Mouse (Mus musculus) heart, embryonic 10.5 days (tissue): ENCODE data around the gene Map2k3. TPM values are rescaled to one million over a fixed set of nuclear protein-coding genes. Genes with fewer than 3 reads are reported as not detected.

Experiments used
- DNase-seq: peaks from one replicate; pipeline ENCODE4 v3.0.0-alpha.2; 2017; ENCODE audit warnings: low spot score
- H3K27ac ChIP-seq: fragments of 300-500 bp; sonication (generic); 2 replicates; pipeline ENCODE4 v1.5.1; 2016; ENCODE audit warnings: mild to moderate bottlenecking
- H3K27me3 ChIP-seq: fragments of 300-500 bp; sonication (generic); 2 replicates; pipeline ENCODE4 v1.6.1; 2016; ENCODE audit warnings: mild to moderate bottlenecking; ENCODE audit not compliant: poor library complexity, insufficient read depth, severe bottlenecking
- H3K36me3 ChIP-seq: fragments of 300-500 bp; sonication (generic); 2 replicates; pipeline ENCODE4 v1.6.1; 2016; ENCODE audit warnings: mild to moderate bottlenecking, moderate library complexity
- H3K4me1 ChIP-seq: fragments of 300-500 bp; sonication (generic); 2 replicates; pipeline ENCODE4 v1.6.1; 2016; ENCODE audit warnings: mild to moderate bottlenecking
- H3K4me3 ChIP-seq: fragments of 300-500 bp; sonication (generic); 2 replicates; pipeline ENCODE4 v1.5.1; 2016; ENCODE audit warnings: mild to moderate bottlenecking, moderate library complexity
- H3K9me3 ChIP-seq: fragments of 300-500 bp; sonication (generic); 2 replicates; pipeline ENCODE4 v1.6.1; 2016; ENCODE audit warnings: mild to moderate bottlenecking, moderate library complexity
- WGBS: fragments of 180-500 bp; shearing (Covaris S2); methylation state at CpG from one replicate; pipeline ENCODE4 v1.1.7; 2016; 5-methylcytosine and 5-hydroxymethylcytosine counted together
- polyA plus RNA-seq: library from polyadenylated mRNA; unstranded; fragments of >200 nt; fragmentation: Nextera tagmentation; extraction: Ambion mirVana; gene quantifications from 2 replicates; pipeline ENCODE4 v1.2.1, GENCODE M21; 2016

Map2k3 gene
- polyA plus RNA-seq, 1 experiment from 2014 or later, result 86.5 TPM

DNA sequence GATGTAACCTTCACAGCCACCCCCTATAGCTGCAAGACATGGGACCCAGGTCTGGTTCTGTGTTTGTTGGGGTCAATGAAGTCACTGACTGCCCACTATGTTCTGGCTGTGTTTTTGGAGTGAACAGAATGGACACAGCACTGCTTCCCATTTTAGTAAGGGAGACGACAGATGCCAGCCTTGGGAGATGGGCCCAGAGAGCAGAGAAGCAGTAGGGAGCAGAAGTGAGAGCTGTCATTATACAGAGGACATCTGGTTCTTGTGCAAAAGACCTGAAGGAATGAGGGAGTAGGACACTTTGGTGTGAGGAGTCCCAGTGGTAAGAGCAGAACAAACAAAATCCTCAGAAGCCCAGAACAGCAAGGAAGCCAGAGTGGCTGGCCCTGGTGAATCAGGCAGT lies 22.2 kb upstream of the Map2k3 start:
- 78% methylated on average over 1 of the region's 1 CpGs for WGBS
- no peak overlapping the region for H3K4me3 ChIP-seq
- H3K27ac ChIP-seq, result no peak overlapping the region
- peaks cover 27% of the 10 kb centered on the region for H3K36me3 ChIP-seq
- peaks cover 37% of the 10 kb centered on the region for H3K4me1 ChIP-seq
- H3K27me3 ChIP-seq, result no peaks in the 10 kb centered on the region
- no peak for DNase-seq
- no peaks in the 10 kb centered on the region for H3K9me3 ChIP-seq

DNA sequence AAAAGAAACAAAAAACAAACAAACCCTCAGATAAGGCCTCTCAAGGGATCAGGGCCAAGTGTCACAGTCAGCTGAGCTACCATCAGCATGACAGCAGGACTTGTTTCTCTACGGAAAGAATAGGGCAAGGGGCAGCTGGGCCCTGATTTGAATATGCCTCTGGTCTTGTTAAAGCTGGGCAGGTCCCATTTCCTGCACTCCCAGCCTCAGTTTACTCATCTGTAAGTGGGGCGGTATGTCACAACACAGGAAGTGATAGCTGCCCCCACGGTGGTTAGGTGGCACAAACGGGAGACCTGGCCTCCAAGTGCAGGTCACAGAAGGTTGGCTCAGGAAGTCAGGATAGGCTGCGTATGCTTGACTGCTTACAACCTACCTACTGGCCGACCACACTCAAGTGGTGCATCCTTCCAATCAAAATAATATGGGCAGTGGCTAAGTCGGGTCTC lies 19.3 kb upstream of the Map2k3 start:
- DNase-seq, result no peak
- peak overlapping the region; percentile 92; the same call in 1 of the 2 replicates for H3K27ac ChIP-seq
- H3K9me3 ChIP-seq, result no peaks in the 10 kb centered on the region
- H3K36me3 ChIP-seq, result 0 out of 2 replicates have a peak, but pooled peaks cover 3% of the 10 kb centered on the region
- H3K4me1 ChIP-seq, result peaks cover 53% of the 10 kb centered on the region
- H3K4me3 ChIP-seq, result peak overlapping the region; percentile 97
- 19% methylated on average over 7 of the region's 7 CpGs for WGBS
- H3K27me3 ChIP-seq, result no peaks in the 10 kb centered on the region

DNA sequence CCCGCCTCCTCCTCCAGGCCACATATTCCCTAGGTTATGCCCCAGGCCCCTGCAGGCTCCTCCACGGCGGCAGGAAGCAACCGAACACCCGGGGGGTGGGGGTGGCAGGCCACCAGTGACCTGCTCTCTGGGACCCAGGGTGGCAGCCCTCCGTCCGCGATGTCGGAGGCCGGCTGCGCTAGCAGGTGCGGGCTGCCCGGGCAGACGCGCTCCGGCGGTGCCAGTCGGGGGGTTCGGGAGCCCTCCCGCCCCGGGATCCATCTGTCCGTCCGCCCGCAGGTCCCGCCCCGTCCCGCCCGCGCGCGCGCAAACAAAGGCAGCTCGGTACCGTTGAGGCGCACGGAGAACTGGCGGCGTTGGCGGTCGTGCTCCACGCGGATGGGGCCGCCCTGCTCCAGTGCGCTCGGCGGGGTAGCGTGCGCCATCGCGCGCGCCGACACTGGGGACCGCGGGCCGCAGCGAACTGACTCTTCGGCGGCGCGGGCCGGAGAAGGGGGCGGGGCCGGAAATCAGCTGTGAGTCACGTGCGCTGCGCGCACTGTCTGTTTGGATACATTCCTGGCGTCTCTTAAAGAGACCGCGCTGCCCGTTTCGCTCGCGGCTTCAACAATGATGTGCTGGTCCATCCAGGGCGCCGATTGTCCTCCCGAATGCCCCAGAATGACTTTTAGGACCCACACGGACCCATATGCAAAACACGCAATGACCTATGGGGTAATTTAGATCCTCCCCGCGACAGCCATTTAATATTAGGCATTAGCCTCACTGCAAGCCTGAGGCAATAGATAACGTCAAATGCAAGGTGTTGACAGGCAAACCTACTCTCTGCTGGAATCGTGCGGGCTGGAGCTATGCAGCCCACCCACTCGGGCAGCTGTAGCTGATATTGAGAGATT lies 18.3 kb upstream of the Map2k3 start:
- under 1% methylated on average over 86 of the region's 86 CpGs for WGBS
- H3K4me3 ChIP-seq, result peak overlapping the region; percentile 97
- no peaks in the 10 kb centered on the region for H3K27me3 ChIP-seq
- DNase-seq, result peak; percentile 95
- H3K4me1 ChIP-seq, result peaks cover 48% of the 10 kb centered on the region
- 0 out of 2 replicates have a peak, but pooled peaks cover 3% of the 10 kb centered on the region for H3K36me3 ChIP-seq
- no peaks in the 10 kb centered on the region for H3K9me3 ChIP-seq
- H3K27ac ChIP-seq, result peak overlapping the region; percentile 92

DNA sequence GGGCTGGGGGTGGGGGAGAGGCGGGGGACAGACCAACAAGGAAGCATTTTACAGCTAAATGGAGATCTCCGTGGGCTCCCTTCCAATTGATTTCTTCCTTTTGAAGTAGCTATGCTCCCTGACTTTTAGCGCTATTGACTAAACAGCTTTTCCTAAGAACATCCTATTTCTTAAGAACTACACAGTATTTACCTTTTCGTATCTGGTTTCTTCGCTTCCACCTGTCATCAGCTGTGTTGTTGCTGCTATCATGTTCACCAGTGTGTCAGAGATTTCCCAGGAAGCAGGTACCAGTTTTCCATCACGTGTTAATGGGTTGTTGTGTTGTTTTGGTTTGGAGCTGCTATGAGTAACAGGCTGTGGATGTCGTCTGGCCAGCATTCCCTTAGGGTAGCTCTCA lies 17.3 kb upstream of the Map2k3 start, which contains the start of gene Natd1:
TSS of gene Natd1 (minus strand) at position 260 of the 400 bp plus-strand sequence.
- no peak for DNase-seq
- 0 out of 2 replicates have a peak, but pooled peaks cover 2% of the 10 kb centered on the region for H3K36me3 ChIP-seq
- H3K4me1 ChIP-seq, result peaks cover 48% of the 10 kb centered on the region
- H3K4me3 ChIP-seq, result peak within 1 kb of the TSS; percentile 97
- peak within 1 kb of the TSS; percentile 92 for H3K27ac ChIP-seq
- 24% methylated on average over 7 of the region's 7 CpGs for WGBS
- H3K9me3 ChIP-seq, result no peaks in the 10 kb centered on the region
- no peaks in the 10 kb centered on the region for H3K27me3 ChIP-seq

DNA sequence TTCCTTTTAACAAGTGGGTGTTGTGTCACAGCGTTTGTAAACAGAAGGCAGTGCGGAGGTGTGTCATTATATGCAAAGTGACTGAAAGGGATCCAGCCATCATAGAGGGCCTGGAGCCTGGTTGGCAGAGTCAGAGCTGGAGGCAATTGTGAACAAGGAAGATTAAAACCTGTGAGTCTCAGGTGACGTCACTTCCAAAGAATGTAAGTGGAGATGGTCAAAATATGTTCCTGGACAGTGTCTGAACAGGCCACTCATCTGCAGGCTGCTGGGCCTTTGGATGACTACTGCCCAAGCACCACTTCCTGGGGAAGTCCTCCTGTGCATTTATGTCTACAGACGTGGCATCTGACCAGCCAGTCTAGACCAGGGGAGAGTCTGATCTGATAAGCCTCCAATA lies 16.6 kb upstream of the Map2k3 start:
- DNase-seq, result no peak
- Histone ChIP-seq H3K27me3 (no peaks in the 10 kb centered on the region), H3K4me1 (peaks cover 48% of the 10 kb centered on the region), H3K4me3 (no peak overlapping the region), H3K36me3 (peaks cover 2% of the 10 kb centered on the region; the same call in 1 of the 2 replicates), H3K9me3 (no peaks in the 10 kb centered on the region), H3K27ac (0 out of 2 replicates have a peak overlapping the region, but pooled peaks have one; percentile 42)
- 55% methylated on average over 4 of the region's 4 CpGs for WGBS

GRCm38 (mm10) chr11:60920021-60920420 lies 11.8 kb upstream of the Map2k3 start:
- no peak for DNase-seq
- Histone ChIP-seq H3K27me3 (no peaks in the 10 kb centered on the region), H3K4me3 (no peak overlapping the region), H3K9me3 (no peaks in the 10 kb centered on the region), H3K27ac (no peak overlapping the region), H3K36me3 (peaks cover 10% of the 10 kb centered on the region; the same call in 1 of the 2 replicates), H3K4me1 (peaks cover 13% of the 10 kb centered on the region)
- 73% methylated on average over 2 of the region's 2 CpGs for WGBS

- no peaks in the 10 kb centered on the region for H3K27me3 ChIP-seq
- WGBS, result 77% methylated on average over 1 of the region's 1 CpGs
- no peak overlapping the region for H3K27ac ChIP-seq
- no peak overlapping the region for H3K4me3 ChIP-seq
- H3K36me3 ChIP-seq, result peaks cover 10% of the 10 kb centered on the region; the same call in 1 of the 2 replicates
- no peak for DNase-seq
- peaks cover 16% of the 10 kb centered on the region for H3K4me1 ChIP-seq
- no peaks in the 10 kb centered on the region for H3K9me3 ChIP-seq
Observed at GRCm38 (mm10) chr11:60922195-60922594, 9.6 kb upstream of the Map2k3 start.

- Histone ChIP-seq H3K36me3 (peaks cover 10% of the 10 kb centered on the region; the same call in 1 of the 2 replicates), H3K4me1 (peaks cover 24% of the 10 kb centered on the region), H3K27ac (no peak overlapping the region), H3K4me3 (no peak overlapping the region), H3K27me3 (no peaks in the 10 kb centered on the region), H3K9me3 (no peaks in the 10 kb centered on the region)
- 69% methylated on average over 5 of the region's 5 CpGs for WGBS
- no peak for DNase-seq
Observed at GRCm38 (mm10) chr11:60922964-60923363, 8.9 kb upstream of the Map2k3 start.

DNA sequence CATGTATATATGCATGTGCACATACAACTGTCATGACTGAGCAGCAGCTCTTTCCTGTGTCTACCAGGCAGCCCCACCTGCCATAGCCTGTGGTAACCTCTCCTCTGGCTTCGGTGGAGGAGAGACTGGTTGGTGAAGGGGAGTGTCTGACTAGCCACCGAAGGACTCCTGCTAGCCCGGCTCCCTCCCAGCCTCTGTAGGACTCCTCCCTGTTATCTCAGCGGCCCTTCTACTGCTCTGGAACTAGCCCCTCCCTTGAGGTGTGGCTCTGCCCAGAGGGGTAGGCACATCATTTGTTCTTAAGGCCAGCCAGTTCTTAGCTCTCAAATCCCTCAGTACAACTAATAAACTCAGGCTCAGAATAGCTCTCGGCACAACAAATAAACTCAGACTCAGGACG lies 7.3 kb upstream of the Map2k3 start:
- Histone ChIP-seq H3K27ac (no peak overlapping the region; the same call in 1 of the 2 replicates), H3K27me3 (peaks cover 1% of the 10 kb centered on the region; the same call in 1 of the 2 replicates)

GRCm38 (mm10) chr11:60924981-60925380 lies 6.9 kb upstream of the Map2k3 start:
- Histone ChIP-seq H3K36me3 (peaks cover 10% of the 10 kb centered on the region; the same call in 1 of the 2 replicates), H3K4me3 (no peak overlapping the region), H3K27me3 (peaks cover 5% of the 10 kb centered on the region; the same call in 1 of the 2 replicates), H3K27ac (peak overlapping the region; percentile 37; the same call in 1 of the 2 replicates), H3K4me1 (peaks cover 25% of the 10 kb centered on the region), H3K9me3 (no peaks in the 10 kb centered on the region)
- 91% methylated on average over 1 of the region's 1 CpGs for WGBS
- no peak for DNase-seq

More for the DNA sequence above, 7.3 kb upstream of the Map2k3 start:
- Histone ChIP-seq H3K4me1 (peaks cover 25% of the 10 kb centered on the region), H3K4me3 (no peak overlapping the region), H3K36me3 (peaks cover 10% of the 10 kb centered on the region; the same call in 1 of the 2 replicates), H3K9me3 (no peaks in the 10 kb centered on the region)
- WGBS, result 34% methylated on average over 6 of the region's 6 CpGs
- peak; percentile 86 for DNase-seq

- Histone ChIP-seq H3K27me3 (peaks cover 5% of the 10 kb centered on the region; the same call in 1 of the 2 replicates), H3K9me3 (no peaks in the 10 kb centered on the region), H3K36me3 (no peaks in the 10 kb centered on the region), H3K4me1 (peaks cover 38% of the 10 kb centered on the region), H3K27ac (peak overlapping the region; percentile 44; the same call in 1 of the 2 replicates), H3K4me3 (peak overlapping the region; percentile 41)
- WGBS, result under 1% methylated on average over 9 of the region's 9 CpGs
- DNase-seq, result peak; percentile 95
Observed at GRCm38 (mm10) chr11:60927264-60927663, 4.6 kb upstream of the Map2k3 start.

DNA sequence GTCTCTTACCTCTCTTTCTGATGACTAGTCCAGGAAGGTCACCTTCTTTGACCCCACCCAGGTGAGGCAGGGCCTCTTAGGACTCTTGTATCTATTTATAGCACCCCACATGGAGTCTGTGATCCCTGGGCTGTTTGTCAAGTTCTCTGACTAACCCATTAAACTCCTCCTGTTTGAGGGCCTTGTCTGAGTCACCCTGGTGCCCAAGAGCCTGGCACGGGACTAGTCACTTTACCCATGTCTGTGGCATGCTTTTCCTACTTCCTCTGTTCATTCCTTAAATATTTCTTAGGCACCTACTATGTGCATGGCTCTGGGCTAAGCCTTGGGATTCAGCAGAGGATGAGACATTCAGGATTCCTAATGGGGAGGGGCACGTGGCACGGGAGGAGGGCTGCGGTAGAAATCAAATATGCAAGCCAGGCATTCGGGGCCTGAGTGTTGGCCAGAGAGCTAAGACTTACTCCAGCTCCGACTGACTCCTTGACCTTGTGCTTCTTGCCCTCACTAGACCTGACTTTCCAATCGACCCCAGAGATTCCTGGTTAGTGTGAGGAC lies 1.0 kb upstream of the Map2k3 start:
- Histone ChIP-seq H3K27me3 (peaks cover 5% of the 10 kb centered on the region; the same call in 1 of the 2 replicates), H3K36me3 (0 out of 2 replicates have a peak, but pooled peaks cover 3% of the 10 kb centered on the region), H3K4me3 (peak overlapping the region; percentile 76), H3K4me1 (peaks cover 58% of the 10 kb centered on the region), H3K27ac (peak overlapping the region; percentile 89), H3K9me3 (no peaks in the 10 kb centered on the region)
- 20% methylated on average over 7 of the region's 7 CpGs for WGBS
- no peak for DNase-seq
